Mouse (Mus musculus) heart, adult 2 months (tissue): Measurements from ENCODE around the gene Mybpc2.

Source experiments
- CTCF ChIP-seq: fragments of 200-600 bp; IDR thresholded peaks from 2 replicates; pipeline ENCODE4 v1.8.1; 2022; ENCODE audit warnings: antibody characterized with exemption, mild to moderate bottlenecking, moderate library complexity
- EP300 ChIP-seq: fragments of 200-500 bp; IDR thresholded peaks from 2 replicates; pipeline ENCODE4 v1.6.1; 2011; ENCODE audit warnings: low read depth, low read length, control low read depth; ENCODE audit not compliant: insufficient read depth
- POLR2A ChIP-seq: fragments of 200-500 bp; IDR thresholded peaks from 2 replicates; pipeline ENCODE4 v1.6.1; 2011; ENCODE audit warnings: mild to moderate bottlenecking, low read depth, low read length, control low read depth; ENCODE audit not compliant: insufficient read depth

- TF ChIP-seq CTCF (no peak), POLR2A (no peak), EP300 (no peak)
These were observed 9.2 kb upstream of the Mybpc2 start for GRCm38 (mm10) chr7:44533746-44534045.
